Mouse (Mus musculus): ENCODE data around the gene Gm16253. TPM values are rescaled to one million over a fixed set of nuclear protein-coding genes. Genes with fewer than 3 reads are reported as not detected.
"Not testable (repeated sequence)": the region's sequence is repeated elsewhere in the genome, so short reads cannot be mapped to it uniquely, and the experiment has no call there.

Gene Gm16253
- polyA plus RNA-seq, 1 experiment from 2014 or later, result 1.7 TPM

DNA sequence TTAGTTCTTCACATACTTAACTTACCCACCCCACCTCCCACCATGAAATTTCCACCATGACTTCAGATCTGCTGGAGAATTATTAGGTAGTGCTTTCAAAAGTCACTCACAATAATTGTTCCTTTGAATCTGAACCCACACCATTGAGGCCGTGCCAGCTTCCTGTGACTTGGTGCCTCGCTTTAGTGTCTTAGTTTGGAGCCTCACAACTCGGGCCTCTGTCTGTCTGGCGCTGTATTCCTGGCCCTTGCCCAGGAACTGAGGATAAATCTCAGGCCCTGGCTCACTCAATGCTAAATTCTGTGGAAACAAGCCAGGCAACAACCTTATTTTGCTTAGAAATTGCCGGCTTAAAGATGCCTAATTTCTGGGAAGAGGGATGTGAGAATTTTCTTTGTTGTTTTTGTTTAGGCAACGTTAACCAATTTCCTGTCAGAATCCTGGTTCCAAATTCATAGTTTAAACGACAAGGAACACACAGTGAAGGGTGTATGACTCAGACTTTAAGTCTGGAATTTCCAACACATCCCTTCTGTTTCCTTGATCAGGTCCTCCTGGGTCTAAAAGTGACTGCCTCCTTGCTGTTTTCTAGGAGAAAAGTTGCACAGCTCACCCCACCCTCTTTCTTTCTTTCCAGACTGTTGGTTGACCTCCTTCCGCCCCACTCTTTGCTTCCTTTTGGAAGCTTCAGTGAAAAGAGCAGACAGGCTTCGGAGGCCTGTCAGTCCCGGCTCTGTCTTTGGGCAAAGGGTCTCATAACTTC, 25.3 kb downstream of the Gm16253 start:
- no peak for ATAC-seq (ENCODE audit: extremely low read depth, insufficient number of reproducible peaks, low FRiP score, low TSS enrichment)
- H3K4me1 ChIP-seq, result peaks cover 65% of the 10 kb centered on the region
- peak overlapping the region; percentile 97 for H3K9ac ChIP-seq
- H3K4me3 ChIP-seq, result peak overlapping the region; percentile 83
- H3K9me3 ChIP-seq, result no peaks in the 10 kb centered on the region
- peak overlapping the region; percentile 72 for H3K4me2 ChIP-seq
- peak overlapping the region; percentile 99 for H3K27ac ChIP-seq (replicated peaks)
- no peaks in the 10 kb centered on the region for H3K27me3 ChIP-seq (replicated peaks)
- peaks cover 26% of the 10 kb centered on the region for H3K36me3 ChIP-seq
- 26% methylated on average over 10 of the region's 10 CpGs for WGBS

DNA sequence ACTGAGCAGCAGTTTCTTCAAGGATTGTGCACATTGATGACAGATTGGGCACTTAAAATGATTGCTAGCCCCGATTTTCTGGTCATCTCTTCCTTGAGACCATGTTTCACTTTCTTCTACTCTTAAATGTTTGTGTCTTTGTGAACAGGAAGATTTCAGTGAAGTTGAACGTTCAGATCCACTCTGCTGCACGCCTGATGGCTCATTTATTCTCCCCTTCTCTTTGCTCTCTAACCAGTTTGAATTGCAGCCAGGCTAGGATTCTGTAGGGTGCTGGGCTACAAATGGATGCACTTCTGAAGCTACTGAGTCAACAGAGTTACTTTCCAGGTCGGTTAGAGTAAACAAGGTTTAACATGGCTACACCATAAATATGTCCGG, 25.9 kb downstream of the Gm16253 start:
- peak overlapping the region; percentile 72 for H3K4me2 ChIP-seq
- H3K27me3 ChIP-seq (replicated peaks), result no peaks in the 10 kb centered on the region
- no peak for ATAC-seq (ENCODE audit: extremely low read depth, insufficient number of reproducible peaks, low FRiP score, low TSS enrichment)
- H3K4me3 ChIP-seq, result peak overlapping the region; percentile 83
- 50% methylated on average over 5 of the region's 5 CpGs for WGBS
- H3K27ac ChIP-seq (replicated peaks), result peak overlapping the region; percentile 99
- peaks cover 63% of the 10 kb centered on the region for H3K4me1 ChIP-seq
- H3K9ac ChIP-seq, result peak overlapping the region; percentile 97
- peaks cover 30% of the 10 kb centered on the region for H3K36me3 ChIP-seq
- H3K9me3 ChIP-seq, result no peaks in the 10 kb centered on the region

DNA sequence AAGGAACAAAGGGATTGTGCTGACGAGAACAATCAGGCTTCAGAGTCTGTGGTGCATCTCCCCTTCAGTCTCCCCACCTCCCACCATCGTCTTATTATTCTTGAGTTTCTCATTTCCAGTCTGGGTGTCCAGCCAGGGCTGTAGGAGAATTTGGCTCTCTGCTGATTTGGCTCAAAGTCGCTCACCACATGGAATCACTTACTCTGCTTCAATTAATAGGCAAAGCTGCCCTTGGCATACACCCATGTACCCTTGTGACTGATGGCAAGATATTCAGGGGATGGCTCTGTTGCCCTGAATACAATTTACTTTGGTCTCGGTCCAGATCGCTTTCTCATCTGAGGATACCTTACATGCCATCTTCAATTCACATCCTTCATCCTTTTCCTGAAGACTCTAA, 26.5 kb downstream of the Gm16253 start:
- no peaks in the 10 kb centered on the region for H3K9me3 ChIP-seq
- peaks cover 37% of the 10 kb centered on the region for H3K36me3 ChIP-seq
- H3K9ac ChIP-seq, result peak overlapping the region; percentile 97
- 68% methylated on average over 5 of the region's 5 CpGs for WGBS
- H3K27ac ChIP-seq (replicated peaks), result peak overlapping the region; percentile 99
- no peak for ATAC-seq (ENCODE audit: extremely low read depth, insufficient number of reproducible peaks, low FRiP score, low TSS enrichment)
- H3K4me1 ChIP-seq, result peaks cover 61% of the 10 kb centered on the region
- no peaks in the 10 kb centered on the region for H3K27me3 ChIP-seq (replicated peaks)
- peak overlapping the region; percentile 72 for H3K4me2 ChIP-seq
- H3K4me3 ChIP-seq, result peak overlapping the region; percentile 83

DNA sequence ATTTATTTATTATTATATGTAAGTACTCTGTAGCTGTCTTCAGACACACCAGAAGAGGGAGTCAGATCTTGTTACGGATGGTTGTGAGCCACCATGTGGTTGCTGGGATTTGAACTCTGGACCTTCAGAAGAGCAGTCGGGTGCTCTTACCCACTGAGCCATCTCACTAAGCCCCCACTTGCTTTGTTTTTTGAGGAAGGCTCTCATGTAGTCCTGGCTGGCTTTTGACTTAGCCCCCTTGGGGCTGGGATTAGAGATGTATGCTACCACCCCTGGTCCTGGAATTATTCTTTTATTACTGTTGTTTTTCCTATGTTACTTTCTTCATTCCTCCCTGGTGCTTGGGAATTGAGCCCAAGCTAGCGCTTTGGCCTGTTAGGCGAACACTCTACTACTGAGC, 29.2 kb downstream of the Gm16253 start:
- not testable (repeated sequence) for H3K9ac ChIP-seq
- 86% methylated on average over 4 of the region's 4 CpGs for WGBS

DNA sequence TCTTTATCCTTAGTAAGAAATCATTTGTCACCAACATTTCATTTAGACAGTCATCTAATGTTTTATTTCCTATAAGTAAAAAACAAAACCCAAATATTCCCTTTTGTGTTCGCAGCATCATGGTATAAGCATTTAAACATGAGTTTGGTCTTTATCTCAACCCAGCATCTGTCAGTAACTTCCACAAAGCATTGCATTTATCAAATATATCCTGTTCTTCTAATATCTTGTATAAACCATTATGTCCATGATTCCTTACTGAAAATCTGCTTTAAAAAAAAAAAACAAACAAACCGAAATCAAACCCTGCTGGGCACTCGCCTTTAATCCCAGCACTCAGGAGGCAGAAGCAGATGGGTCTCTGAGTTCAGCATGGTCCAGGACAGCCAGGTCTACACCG, 29.8 kb downstream of the Gm16253 start:
- 80% methylated on average over 4 of the region's 4 CpGs for WGBS
- no peak overlapping the region for H3K9ac ChIP-seq
- H3K4me3 ChIP-seq, result no peak overlapping the region
- no peak overlapping the region for H3K4me2 ChIP-seq
- H3K9me3 ChIP-seq, result no peaks in the 10 kb centered on the region
- no peak for ATAC-seq (ENCODE audit: extremely low read depth, insufficient number of reproducible peaks, low FRiP score, low TSS enrichment)
- no peak overlapping the region for H3K27ac ChIP-seq (replicated peaks)
- peaks cover 56% of the 10 kb centered on the region for H3K4me1 ChIP-seq
- H3K36me3 ChIP-seq, result peaks cover 43% of the 10 kb centered on the region
- no peaks in the 10 kb centered on the region for H3K27me3 ChIP-seq (replicated peaks)

More for the DNA sequence above, 29.2 kb downstream of the Gm16253 start:
- not testable (repeated sequence) for H3K9me3 ChIP-seq; H3K4me3 ChIP-seq; H3K27ac ChIP-seq (replicated peaks); H3K27me3 ChIP-seq (replicated peaks); ATAC-seq (ENCODE audit: extremely low read depth, insufficient number of reproducible peaks, low FRiP score, low TSS enrichment); H3K4me2 ChIP-seq
- peaks cover 56% of the 10 kb centered on the region for H3K4me1 ChIP-seq
- peaks cover 43% of the 10 kb centered on the region for H3K36me3 ChIP-seq

DNA sequence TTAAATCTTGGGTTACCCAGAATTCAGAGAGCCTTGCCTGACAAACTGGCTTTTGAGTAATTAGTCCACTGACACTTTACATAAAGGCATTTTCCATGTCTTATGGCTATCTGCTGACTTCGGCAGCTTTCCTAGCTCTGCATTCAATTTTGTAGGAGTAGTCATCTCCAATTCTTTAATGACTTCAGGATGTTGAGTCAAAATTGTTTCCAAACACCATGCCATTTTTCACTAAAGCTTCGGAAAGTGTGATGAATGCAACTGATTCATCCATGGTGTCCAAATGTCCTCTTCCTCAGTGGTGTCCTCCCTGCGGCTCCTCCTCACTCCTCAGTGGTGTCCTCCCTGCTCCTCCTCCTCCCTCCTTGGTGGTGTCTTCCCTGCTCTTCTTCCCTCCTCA, 41.2 kb downstream of the Gm16253 start:
- no peak overlapping the region for H3K27ac ChIP-seq (replicated peaks)
- H3K9ac ChIP-seq, result no peak overlapping the region
- no peak for ATAC-seq (ENCODE audit: extremely low read depth, insufficient number of reproducible peaks, low FRiP score, low TSS enrichment)
- peaks cover 80% of the 10 kb centered on the region for H3K36me3 ChIP-seq
- H3K4me3 ChIP-seq, result no peak overlapping the region
- no peak overlapping the region for H3K4me2 ChIP-seq
- no peaks in the 10 kb centered on the region for H3K27me3 ChIP-seq (replicated peaks)
- H3K4me1 ChIP-seq, result no peaks in the 10 kb centered on the region
- H3K9me3 ChIP-seq, result no peaks in the 10 kb centered on the region
- WGBS, result 88% methylated on average over 3 of the region's 3 CpGs

DNA sequence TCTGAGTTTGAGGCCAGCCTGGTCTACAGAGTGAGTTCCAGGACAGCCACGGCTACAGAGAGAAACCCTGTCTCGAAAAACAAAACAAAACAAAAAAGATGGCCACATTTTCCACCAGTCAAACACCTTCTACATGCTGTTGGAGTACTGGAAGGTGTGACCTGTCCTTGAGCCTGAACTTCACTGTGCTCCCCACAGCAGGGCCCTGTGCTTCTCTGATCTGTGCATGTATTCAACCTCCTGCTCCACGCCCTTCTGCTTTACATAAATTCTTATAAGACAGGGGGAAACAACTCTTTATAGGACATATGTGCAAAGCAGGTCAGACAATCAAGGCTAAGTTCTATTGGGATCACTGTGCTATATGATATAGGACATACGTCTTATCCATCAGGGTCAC, 46.4 kb downstream of the Gm16253 start:
- Histone ChIP-seq H3K36me3 (peaks cover 86% of the 10 kb centered on the region), H3K9me3 (no peaks in the 10 kb centered on the region), H3K4me2 (no peak overlapping the region), H3K9ac (no peak overlapping the region), H3K4me3 (no peak overlapping the region), H3K27ac (replicated peaks) (no peak overlapping the region), H3K27me3 (replicated peaks) (no peaks in the 10 kb centered on the region), H3K4me1 (no peaks in the 10 kb centered on the region)
- 84% methylated on average over 4 of the region's 4 CpGs for WGBS
- no peak for ATAC-seq (ENCODE audit: extremely low read depth, insufficient number of reproducible peaks, low FRiP score, low TSS enrichment)

DNA sequence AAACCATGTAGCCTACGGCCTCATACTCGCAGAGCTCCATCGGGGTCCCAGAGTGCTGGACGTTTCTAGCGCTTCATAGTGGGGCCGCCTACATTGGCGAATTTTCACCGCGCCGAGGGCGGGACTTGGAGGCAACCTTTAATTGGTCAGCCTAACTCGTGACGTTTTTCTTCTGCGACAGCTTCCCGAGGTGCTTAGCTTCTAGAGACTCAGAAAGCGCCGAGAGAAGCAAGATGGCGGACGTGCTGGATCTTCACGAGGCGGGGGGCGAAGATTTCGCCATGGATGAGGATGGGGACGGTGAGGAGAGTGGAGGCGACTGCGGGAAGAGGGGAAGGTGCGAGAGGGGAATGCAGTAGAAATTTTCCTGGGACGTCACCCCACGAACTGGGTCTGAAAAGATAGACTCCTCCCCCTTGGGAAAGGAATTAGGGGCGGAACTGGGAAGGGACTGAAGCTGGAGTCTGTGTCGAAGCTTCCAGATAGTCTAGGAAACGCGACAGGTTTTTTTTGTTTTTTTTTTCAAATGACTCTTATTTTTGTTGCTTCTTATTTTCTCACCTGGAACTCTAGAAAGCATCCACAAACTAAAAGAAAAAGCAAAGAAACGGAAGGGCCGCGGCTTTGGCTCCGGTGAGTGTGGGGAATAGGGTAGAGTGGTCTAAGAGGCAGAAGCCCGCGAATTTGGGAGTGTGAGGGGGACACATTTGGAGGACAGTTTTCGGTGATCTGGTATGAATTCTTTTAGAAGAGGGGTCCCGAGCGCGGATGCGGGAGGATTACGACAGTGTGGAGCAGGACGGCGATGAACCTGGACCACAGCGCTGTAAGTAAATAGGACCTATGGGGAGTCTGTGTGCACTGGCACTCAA, 53.2 kb downstream of the Gm16253 start, which contains the start of gene Rbm8a:
Rbm8a (plus strand) TSS at position 205 of the 872 bp plus-strand sequence.
- Histone ChIP-seq H3K9me3 (no peaks in the 10 kb centered on the region), H3K36me3 (peaks cover 60% of the 10 kb centered on the region), H3K4me1 (peaks cover 25% of the 10 kb centered on the region), H3K27ac (replicated peaks) (peak within 1 kb of the TSS; percentile 82), H3K4me2 (peak within 1 kb of the TSS; percentile 89), H3K27me3 (replicated peaks) (no peaks in the 10 kb centered on the region), H3K4me3 (peak within 1 kb of the TSS; percentile 78), H3K9ac (peak within 1 kb of the TSS; percentile 90)
- WGBS, result under 1% methylated on average over 48 of the region's 48 CpGs
- ATAC-seq (ENCODE audit: extremely low read depth, insufficient number of reproducible peaks, low FRiP score, low TSS enrichment), result peak; percentile 88

Other genes with a start within 250 kb of the Gm16253 start
- gene BC107364, start 124.7 kb upstream of the Gm16253 start, polyA plus RNA-seq (2015; fragmentation: Nextera tagmentation; extraction: Ambion mirVana), result 0.68 and 0.78 TPM in 2 replicates
- 7.4 and 7.5 TPM in 2 replicates for gene Hfe2, start 51.8 kb upstream of the Gm16253 start, polyA plus RNA-seq (2015; fragmentation: Nextera tagmentation; extraction: Ambion mirVana)
- 156 and 165 TPM in 2 replicates for gene Txnip, start 19.0 kb upstream of the Gm16253 start, polyA plus RNA-seq (2015; fragmentation: Nextera tagmentation; extraction: Ambion mirVana)
- gene Polr3gl, start 17.2 kb downstream of the Gm16253 start, polyA plus RNA-seq (2015; fragmentation: Nextera tagmentation; extraction: Ambion mirVana), result 33.5 and 36.1 TPM in 2 replicates
- gene Ankrd34a, start 19.7 kb downstream of the Gm16253 start, polyA plus RNA-seq (2015; fragmentation: Nextera tagmentation; extraction: Ambion mirVana), result 6.5 and 8.1 TPM in 2 replicates
- 4.6 and 5.2 TPM in 2 replicates for gene Lix1l, start 24.2 kb downstream of the Gm16253 start, polyA plus RNA-seq (2015; fragmentation: Nextera tagmentation; extraction: Ambion mirVana)
- gene Rbm8a, start 52.9 kb downstream of the Gm16253 start, polyA plus RNA-seq (2015; fragmentation: Nextera tagmentation; extraction: Ambion mirVana), result 80.7 and 84.5 TPM in 2 replicates
- gene Pex11b, start 58.4 kb downstream of the Gm16253 start, polyA plus RNA-seq (2015; fragmentation: Nextera tagmentation; extraction: Ambion mirVana), result 35.8 and 37.3 TPM in 2 replicates
- 0.05 and 0.14 TPM in 2 replicates for gene Gm42957, start 58.5 kb downstream of the Gm16253 start, polyA plus RNA-seq (2015; fragmentation: Nextera tagmentation; extraction: Ambion mirVana)
- gene Itga10, start 68.6 kb downstream of the Gm16253 start, polyA plus RNA-seq (2015; fragmentation: Nextera tagmentation; extraction: Ambion mirVana), result 0.82 and 1.1 TPM in 2 replicates
- gene Ankrd35, start 93.1 kb downstream of the Gm16253 start, polyA plus RNA-seq (2015; fragmentation: Nextera tagmentation; extraction: Ambion mirVana), result 0.09 and 0.33 TPM in 2 replicates
- gene Pias3, start 119.4 kb downstream of the Gm16253 start, polyA plus RNA-seq (2015; fragmentation: Nextera tagmentation; extraction: Ambion mirVana), result 36.0 and 37.7 TPM in 2 replicates
- 7.1 and 7.2 TPM in 2 replicates for gene Nudt17, start 131.6 kb downstream of the Gm16253 start, polyA plus RNA-seq (2015; fragmentation: Nextera tagmentation; extraction: Ambion mirVana)
- gene Polr3c, start 150.6 kb downstream of the Gm16253 start, polyA plus RNA-seq (2015; fragmentation: Nextera tagmentation; extraction: Ambion mirVana), result 25.2 and 29.3 TPM in 2 replicates
- 36.9 and 44.8 TPM in 2 replicates for gene Rnf115, start 150.7 kb downstream of the Gm16253 start, polyA plus RNA-seq (2015; fragmentation: Nextera tagmentation; extraction: Ambion mirVana)

All from heart, embryonic 13.5 days (tissue).